Mouse (Mus musculus) mouse trophoblast stem cell (cell line): ENCODE measurements at regions not wholly inside any gene's neighbourhood (a gene's known extent, or its start where the extent isn't known, plus 50 kb on each side); places are given as distances from the start of the nearest gene placed in this dataset.

Experiments
- in situ Hi-C, 2 experiments: fragments of 300-500 bp; cut with MseI, MboI; formaldehyde crosslinking; loops; 2 replicates in 1 of 2; 3 replicates in 1 of 2; pipeline ENCODE4 v1.15.1; 2025

DNA sequence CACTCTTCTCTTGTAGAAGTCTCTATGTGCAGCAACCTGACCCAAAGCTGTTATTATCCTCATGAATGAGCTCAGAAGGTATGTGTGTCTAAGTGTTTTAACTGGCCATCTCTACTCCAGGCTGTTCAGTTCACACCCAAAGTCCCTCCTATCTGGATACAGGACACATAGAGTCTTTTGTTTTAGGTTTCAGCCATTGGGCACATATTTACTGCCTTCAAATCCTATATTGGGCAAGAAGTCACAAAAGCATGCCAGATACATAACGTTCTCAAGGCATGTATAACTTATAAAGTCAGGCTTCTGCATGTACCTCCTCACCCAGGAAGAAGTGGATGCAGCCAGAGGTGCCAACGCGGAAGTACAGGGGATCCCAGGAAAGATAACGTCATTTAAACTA lies 136.6 kb upstream of the Mmadhc start:
- in situ Hi-C loops, result no loop called here

DNA sequence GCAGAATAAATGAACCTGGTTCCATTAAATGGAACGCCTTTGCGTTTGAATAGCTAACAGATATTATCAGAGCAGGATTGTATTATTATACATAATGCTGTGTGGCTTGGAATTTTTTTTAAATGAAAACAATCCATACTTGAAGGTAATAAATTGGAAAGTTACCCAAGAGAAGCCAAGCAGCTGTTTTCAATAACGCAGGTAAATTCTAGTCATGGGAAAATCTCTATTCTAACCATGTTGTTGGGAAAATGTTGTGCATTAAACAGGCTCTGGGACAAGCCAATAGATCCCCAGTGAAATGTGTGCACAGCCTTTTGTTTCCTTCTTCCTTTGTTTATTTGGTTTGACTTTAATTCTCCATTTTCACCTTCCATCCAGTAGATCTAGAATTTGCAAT lies 128.6 kb upstream of the Mmadhc start:
- in situ Hi-C loops, result no loop called here

DNA sequence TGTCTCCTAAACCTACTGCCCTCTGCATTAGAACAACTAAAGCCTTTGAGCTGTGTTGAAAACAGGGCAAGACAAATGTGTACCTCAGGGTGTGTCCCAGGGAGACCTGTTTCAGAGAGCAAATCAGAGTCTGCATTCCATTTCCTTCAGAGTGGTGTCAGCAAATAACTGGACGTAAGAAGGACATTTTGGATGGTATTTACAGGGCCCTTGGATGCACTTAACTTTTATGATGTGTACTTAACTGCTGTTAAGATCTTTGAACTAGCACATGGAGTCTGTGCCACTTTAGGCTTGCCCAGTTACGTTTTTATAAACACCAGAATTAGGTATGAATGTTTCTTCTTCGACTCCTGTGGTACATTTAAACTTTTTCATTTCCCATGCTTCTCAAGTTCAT lies 123.0 kb upstream of the Mmadhc start:
- in situ Hi-C loops, result no loop called here

DNA sequence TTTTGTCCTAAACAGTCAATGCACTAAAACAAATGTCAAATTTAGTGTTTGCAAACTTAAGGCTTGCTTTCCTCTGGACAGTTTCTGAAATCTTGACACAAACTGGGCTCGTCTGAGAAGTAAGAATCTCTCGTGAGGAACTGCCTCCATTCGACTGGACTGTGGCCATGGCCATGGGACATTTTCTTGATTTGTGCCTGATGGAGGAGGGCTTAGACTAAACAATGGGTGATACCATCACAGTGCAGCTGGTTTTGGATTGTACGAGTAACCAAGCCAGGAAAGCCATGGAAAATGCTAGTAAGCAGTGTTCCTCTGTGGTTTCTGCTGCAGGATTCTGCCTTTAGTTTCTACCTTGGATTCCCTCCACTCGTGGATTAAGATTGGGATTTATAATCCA lies 121.0 kb upstream of the Mmadhc start:
- in situ Hi-C loops, result no loop called here

DNA sequence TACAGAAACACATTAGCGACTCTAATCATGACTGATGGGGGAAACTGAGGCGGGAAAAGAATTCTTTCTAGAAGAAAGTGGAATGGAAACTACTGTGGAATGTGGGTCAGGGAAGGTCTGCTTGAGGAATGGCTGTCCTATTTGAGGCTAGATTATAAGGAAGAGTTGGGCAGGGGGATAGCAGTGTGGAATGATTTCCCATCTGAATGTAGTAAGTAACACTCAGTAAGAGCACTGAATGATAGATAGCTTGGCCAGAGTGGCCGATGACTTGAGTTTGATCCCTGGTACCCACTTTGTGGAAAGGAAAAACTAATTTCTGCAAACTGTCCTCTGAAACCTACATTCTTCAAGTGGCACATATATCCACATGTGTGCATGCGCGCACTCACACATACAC lies 120.5 kb upstream of the Mmadhc start:
- in situ Hi-C loops, result no loop called here

DNA sequence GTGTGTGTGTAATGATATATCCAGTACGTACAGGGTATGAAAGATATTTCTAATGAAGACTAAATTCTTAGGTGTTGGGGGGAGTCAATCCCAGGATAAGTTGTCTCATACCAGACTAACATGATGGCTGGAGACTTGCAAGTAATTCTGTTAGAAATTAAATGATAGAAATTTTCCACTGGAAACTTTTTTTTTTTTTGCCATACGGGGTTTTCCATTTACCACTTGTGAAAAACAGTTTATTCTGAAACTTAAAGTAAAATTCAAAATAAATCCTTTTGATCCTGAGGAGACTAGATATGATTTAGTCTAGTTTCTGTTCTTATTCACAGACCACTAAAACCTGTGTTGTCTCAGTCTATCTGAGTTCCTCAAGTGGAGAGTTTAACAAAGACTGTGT lies 119.5 kb upstream of the Mmadhc start:
- in situ Hi-C loops, result no loop called here

DNA sequence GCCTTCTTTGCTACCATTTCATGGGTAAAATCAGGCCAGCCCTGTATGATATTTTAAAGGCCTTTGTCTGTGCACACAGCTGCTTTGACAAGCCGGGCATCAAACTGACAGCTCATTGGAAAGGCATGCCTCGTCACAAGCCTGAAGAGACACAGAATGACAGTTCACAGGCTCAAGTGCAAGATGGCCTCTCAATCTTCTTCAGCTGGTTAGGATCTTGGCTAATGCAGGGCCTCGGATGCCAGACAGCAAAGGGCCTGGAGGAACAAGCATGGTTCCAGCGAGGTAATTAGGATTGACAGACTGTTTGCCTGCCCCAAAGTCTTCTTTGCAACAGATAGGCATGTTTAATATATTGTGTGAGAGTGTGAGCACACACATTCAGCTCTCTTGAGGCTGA lies 109.3 kb upstream of the Mmadhc start:
- in situ Hi-C loops, result no loop called here

DNA sequence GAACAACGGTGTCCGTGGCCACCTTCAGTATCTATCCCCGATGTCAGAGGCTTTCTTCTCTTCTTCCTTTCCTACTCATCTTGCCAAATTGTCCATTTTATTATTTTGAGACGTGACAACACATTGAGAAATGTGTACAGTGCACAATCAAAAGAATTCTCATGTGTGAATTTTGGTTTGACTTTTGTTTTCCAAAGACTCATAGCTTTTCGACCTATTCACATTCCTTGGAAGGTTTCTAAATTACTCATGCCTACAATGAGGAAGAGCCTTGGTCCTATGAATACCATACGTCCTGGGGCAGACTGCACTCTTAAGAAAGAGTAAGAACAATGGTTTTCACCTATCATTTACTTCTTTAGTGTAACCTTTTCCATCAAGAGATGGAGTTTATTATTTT lies 106.5 kb upstream of the Mmadhc start:
- in situ Hi-C loops, result no loop called here

DNA sequence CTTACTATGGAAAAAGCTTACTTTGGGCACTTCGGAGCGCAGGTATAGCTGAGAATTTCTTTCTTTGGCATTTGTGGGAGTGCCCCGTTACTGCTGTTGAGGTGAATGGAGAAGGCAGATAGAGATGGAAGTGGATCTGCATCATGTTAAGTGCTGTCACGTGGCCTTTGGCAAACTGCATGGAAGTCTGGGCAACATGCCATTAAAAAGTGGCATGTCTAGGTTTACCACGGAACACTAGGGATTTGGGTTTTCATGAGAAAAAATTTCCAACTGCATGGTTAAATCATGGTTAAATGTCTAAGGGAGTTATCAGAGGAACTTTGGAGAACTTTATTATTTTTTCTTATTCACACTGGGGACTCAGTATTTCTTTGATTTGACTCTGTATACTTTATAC lies 102.0 kb upstream of the Mmadhc start:
- in situ Hi-C loops, result no loop called here

DNA sequence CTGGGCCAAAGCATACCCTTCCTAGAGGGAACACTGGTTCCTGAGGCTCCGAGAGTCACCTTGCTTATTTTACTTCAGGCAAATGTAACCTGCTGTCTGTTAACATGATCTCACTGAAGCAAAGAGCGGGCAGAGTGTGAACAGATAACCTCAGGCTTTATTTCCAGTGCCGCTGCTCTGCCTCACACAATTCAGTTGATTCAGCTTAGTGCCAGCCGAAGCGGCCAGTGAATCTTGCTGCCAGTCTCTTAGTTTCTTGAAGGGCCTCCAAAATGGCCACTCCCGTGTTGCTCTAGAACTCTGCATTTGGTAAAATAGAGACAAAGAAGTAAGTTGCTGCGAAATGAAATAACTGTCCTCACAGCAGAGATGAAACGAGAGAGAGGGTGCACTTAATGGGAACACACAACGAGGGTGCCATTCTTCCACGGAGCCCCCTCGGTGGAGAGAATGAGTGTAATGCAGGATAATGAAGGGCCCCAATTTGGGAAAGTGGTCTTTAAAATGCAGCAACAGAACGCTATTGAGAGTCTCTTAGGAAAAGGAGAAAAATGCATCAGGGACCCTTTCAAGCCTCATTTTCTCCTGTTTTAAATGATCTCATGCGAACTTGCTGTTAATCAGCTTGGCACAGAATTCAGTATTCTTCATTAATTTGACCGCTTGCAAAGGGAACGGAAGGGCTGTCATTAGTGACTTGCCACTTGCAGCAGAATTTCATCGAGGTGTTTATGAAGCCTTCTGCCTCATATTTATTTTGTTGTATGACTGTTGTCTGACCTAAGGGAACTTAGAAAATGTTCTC lies 81.2 kb upstream of the Mmadhc start:
- in situ Hi-C loops, result no loop called here

DNA sequence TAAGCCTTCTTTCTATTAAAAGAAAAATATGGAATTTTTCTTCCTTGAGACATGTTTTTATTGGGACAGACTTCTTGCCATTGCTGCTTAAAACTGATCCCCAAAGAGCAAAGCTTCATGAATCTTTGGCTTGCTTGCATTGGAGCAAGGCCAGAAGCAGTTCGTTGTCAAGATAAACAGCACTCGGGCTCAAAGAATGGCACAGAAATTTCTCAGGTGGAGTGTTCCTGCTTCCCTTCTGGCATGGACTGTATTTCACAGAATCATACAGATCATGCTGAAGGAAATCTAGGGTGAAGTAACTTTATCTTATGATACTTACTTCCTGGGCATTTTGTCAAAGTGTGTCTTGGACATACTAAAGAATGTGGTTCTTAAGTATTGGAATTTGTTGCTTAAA lies 77.0 kb upstream of the Mmadhc start:
- in situ Hi-C loops, result no loop called here

DNA sequence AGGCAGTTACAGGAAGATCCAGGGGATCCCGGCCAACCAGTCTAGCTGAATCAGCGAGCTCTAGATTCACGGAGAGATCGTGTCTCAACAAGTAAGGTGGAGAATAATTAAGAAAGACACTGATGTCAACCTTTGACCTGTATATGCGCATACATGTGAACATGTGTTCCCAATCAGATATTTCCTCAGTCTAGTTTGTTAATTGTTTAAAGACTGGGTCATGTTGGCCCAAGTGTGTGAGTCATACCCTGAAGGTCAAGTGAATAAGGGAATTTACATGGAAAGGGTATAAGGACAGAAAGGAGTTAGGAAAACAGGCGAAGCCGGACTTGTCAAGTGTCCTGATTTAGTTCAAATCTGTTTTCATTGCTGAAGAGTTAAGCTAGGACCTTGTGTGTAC lies 76.4 kb upstream of the Mmadhc start:
- in situ Hi-C loops, result no loop called here

DNA sequence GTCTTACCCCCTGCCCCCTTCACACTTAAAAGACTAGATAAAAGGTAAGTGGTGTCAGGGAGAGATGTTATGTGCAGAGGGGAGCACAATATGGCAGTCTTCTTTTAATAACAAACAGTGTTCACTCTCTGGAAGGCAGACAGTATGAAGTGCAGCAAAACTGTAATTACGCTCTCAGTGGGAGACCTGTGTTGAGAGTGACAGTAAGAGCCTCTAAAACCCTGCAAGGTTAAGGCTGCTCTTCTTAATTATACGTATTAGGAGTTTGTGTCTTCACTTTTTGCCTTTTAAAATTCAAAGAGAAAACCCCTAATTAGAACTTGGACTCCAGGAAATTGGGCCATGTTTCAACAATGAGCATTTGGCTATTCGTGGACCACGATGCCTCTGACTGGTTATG lies 72.2 kb upstream of the Mmadhc start:
- in situ Hi-C loops, result no loop called here

DNA sequence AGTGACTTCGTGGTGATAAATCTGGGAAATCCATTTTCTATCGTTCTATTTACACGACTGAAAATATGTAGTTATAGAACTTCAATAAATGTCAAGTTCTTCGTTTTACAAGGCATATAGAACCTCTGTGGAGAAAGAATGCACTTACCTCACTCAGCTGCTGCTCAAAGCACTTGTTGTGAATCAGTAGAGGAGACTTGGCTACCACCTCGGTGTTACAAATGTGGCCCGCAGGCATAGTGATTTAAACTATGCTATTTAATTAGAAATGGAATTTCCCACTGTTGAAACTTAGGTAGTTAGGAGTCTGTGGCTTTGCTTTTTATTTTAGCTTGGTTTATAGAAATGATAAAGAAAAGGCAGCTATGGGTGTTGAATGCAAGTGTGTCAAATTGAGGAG lies 71.8 kb upstream of the Mmadhc start:
- in situ Hi-C loops, result no loop called here

DNA sequence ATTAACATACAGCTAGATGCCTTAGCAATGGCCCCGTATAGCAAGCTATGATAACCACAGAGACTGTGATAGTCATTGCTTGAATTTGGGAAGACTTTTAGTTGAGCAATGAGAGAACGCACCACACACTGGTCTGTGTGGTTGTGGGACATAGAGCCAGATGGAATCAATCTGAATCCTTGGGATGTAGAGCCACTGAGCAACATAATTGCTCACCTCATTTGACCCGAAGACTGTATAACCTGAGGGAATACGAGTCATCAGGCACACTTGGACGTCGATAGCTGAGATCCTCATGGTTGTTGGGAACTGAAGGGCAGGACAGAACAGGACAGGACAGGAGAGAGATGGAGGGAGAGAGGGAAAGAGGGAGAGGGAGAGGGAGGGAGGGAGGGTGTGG lies 68.6 kb upstream of the Mmadhc start:
- in situ Hi-C loops, result no loop called here

DNA sequence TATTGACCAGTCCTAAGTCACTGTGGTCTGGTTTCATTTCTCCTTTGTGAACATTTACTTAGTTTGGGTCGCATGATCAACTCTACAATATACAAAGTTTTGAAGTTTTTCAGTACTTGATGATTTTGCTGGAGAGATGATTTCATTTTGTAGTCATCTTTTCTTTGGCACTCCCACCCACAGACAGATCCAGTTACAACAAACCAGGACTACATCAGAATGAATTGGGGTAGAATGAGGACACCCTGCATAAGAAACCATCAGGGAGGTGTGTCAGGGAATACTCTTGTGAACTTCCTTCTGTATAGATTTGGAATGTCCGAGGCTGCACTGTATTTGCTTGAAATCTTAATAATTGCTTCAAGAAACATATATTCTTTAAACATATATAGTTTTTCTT lies 59.5 kb upstream of the Mmadhc start:
- in situ Hi-C loops, result no loop called here

DNA sequence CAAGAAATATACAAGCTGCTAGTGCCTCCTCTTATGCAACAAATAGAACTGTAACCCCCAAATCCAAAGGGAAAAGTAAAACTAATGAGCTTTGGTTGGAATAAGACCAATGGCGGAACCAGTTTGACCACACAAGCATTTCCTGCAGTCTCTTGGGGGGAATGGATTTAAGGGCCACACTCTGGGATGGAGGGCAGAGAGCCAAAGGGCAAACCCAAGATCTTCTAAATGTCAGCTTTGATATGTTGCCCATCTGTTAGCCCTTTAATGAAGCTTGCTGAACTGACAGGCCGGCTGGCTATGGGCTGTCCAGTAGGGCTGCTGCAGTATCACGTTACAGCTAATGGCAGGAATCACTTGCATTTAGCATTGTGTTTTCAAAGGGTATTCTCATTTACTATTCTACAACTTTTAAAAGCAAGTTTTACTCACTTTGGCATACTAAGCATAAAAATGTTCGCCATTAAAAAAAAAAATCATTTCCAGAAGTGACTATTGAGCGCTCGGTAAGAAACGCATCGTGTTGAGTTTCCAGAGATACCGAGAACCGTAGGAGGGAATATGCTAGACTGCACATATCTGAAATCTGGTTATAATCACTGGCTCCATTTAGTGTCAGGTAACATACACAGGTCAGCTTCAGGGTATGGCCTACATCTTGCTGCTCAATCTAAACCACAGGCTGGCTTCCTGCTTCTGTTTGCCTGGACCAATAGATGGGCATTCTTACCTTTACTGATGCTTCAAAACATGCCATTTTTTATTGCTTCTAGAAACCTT lies 51.1 kb upstream of the Mmadhc start:
- in situ Hi-C loops, result no loop called here
